Mouse (Mus musculus) liver, adult 2 months (tissue): ENCODE data around the gene Dnah8.

Experiments used
- CTCF ChIP-seq: fragments of 200-500 bp; IDR thresholded peaks from 2 replicates; pipeline ENCODE4 v1.5.1; 2011; ENCODE audit warnings: low read depth, low read length, control low read depth
- POLR2A ChIP-seq: fragments of 200-500 bp; IDR thresholded peaks from 2 replicates; pipeline ENCODE4 v1.6.1; 2011; ENCODE audit warnings: low read length, control low read depth; ENCODE audit not compliant: insufficient read depth; ENCODE audit errors: extremely low read depth

- TF ChIP-seq POLR2A (no peak), CTCF (no peak)
Observed at GRCm38 (mm10) chr17:30616203-30616602, 8.0 kb upstream of the Dnah8 start.
